Mouse (Mus musculus): ENCODE results near the gene Hjurp. TPM values are rescaled to one million over a fixed set of nuclear protein-coding genes. Genes with fewer than 3 reads are reported as not detected.

Hjurp gene
- polyA plus RNA-seq, 1 experiment from 2014 or later, result 66.4 TPM

DNA sequence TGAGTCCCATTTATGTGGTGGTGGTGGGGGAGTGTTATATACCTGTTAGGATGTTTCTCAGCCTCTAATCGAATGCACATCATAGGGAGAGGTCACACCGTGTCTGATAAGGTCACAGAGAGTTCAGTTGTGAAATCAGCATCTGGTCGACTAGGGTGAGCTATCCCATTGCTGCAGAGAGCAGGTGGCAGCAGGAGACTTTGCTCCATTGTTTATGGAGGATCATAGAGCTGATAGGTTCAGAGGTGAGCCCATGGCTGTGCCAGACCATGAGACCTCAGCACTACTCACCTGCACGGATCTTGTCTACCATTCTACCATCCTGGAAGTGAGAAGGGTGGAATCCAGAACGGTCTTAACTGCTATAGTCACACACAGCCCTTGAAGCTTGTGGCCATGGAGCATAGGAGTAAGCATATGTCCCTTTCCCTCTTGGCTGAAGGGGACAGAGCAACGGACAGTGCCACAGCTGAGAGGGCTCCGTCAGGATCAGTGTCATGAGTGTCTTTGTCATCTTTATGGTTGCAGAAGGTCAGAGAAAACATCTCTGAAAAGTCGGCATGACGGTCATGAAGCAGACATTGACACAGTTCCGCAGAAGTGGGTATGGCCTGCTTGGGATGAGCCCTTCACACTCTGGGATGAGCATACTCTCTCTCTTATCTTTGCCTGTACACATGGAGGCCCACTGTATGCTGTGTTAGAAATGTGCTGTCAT is 7.0 kb upstream of the Hjurp start:
- Histone ChIP-seq H3K9me3 (ENCODE audit: control insufficient read depth, low read length) (peaks cover 51% of the 10 kb centered on the region), H3K36me3 (ENCODE audit: control insufficient read depth, insufficient read depth, low read length) (no peaks in the 10 kb centered on the region), H3K4me1 (ENCODE audit: control insufficient read depth, insufficient read depth, low read depth, low read length) (no peaks in the 10 kb centered on the region), H3K4me3 (ENCODE audit: low read length) (no peak overlapping the region), H3K9ac (ENCODE audit: low read depth, low read length) (no peak overlapping the region), H3K4me2 (ENCODE audit: low read length) (no peak overlapping the region), H3K27ac (ENCODE audit: low read depth, low read length) (no peak overlapping the region), H3K27me3 (replicated peaks; ENCODE audit: control insufficient read depth, insufficient read depth, low read length) (no peaks in the 10 kb centered on the region)
- ATAC-seq, result 0 out of 2 replicates have a peak, but pooled peaks have one; percentile 17
- WGBS, result 64% methylated on average over 10 of the region's 10 CpGs

DNA sequence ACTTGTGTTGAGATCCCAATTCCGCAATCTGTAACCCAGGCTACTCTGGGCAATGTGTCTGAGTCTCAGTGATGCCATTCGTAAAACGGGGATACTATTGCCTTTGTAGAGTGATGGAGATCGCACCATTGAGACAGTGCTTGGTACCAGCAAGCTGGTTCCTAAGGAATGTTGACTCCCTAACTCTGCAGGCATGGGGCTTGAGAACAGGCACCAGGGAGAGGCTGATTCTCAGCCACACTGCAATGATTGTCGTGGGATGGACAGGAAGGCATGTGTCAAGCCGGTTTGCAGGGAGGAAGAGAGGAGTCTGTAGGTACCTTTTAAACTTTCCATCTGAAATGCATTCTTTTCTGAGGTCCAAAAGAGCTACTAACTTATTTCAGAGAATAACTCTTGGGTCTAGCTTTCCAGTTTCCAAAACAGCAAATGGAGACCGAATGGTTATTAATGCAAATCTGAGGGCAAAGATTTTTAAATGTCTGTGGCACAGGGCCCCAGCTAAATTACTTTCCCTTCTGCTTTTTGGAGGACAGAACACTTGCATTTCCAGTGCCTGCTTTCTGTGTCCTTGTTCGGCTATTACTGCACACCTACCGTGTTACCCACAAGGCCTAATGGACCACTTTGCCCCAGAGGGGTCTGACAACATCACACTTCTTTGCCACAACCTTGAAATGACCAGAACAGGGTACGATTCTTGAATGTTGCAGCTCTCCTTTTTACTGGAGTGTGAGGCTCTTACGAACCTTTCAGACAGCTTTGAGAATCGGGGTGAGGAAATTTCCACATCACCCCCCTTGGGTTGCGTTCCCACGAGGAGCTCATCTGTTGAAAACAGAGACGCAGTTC is 6.2 kb upstream of the Hjurp start:
- Histone ChIP-seq H3K36me3 (ENCODE audit: control insufficient read depth, insufficient read depth, low read length) (no peaks in the 10 kb centered on the region), H3K9me3 (ENCODE audit: control insufficient read depth, low read length) (peaks cover 47% of the 10 kb centered on the region), H3K4me3 (ENCODE audit: low read length) (no peak overlapping the region), H3K27ac (ENCODE audit: low read depth, low read length) (no peak overlapping the region), H3K4me2 (ENCODE audit: low read length) (no peak overlapping the region), H3K4me1 (ENCODE audit: control insufficient read depth, insufficient read depth, low read depth, low read length) (no peaks in the 10 kb centered on the region), H3K9ac (ENCODE audit: low read depth, low read length) (no peak overlapping the region), H3K27me3 (replicated peaks; ENCODE audit: control insufficient read depth, insufficient read depth, low read length) (no peaks in the 10 kb centered on the region)
- ATAC-seq, result no peak
- 82% methylated on average over 15 of the region's 15 CpGs for WGBS

GRCm38 (mm10) chr1:88282301-88282700 is 4.9 kb upstream of the Hjurp start:
- Histone ChIP-seq H3K27me3 (replicated peaks; ENCODE audit: control insufficient read depth, insufficient read depth, low read length) (no peaks in the 10 kb centered on the region), H3K4me3 (ENCODE audit: low read length) (no peak overlapping the region), H3K4me1 (ENCODE audit: control insufficient read depth, insufficient read depth, low read depth, low read length) (peaks cover 5% of the 10 kb centered on the region; the same call in 1 of the 2 replicates), H3K9me3 (ENCODE audit: control insufficient read depth, low read length) (peaks cover 40% of the 10 kb centered on the region), H3K4me2 (ENCODE audit: low read length) (no peak overlapping the region), H3K36me3 (ENCODE audit: control insufficient read depth, insufficient read depth, low read length) (no peaks in the 10 kb centered on the region), H3K9ac (ENCODE audit: low read depth, low read length) (no peak overlapping the region), H3K27ac (ENCODE audit: low read depth, low read length) (no peak overlapping the region)
- WGBS, result 67% methylated on average over 3 of the region's 3 CpGs
- ATAC-seq, result no peak

GRCm38 (mm10) chr1:88280006-88280690 is 2.7 kb upstream of the Hjurp start:
- H3K27ac ChIP-seq (ENCODE audit: low read depth, low read length), result no peak overlapping the region
- no peak overlapping the region for H3K4me2 ChIP-seq (ENCODE audit: low read length)
- H3K9me3 ChIP-seq (ENCODE audit: control insufficient read depth, low read length), result peaks cover 24% of the 10 kb centered on the region
- no peak overlapping the region for H3K9ac ChIP-seq (ENCODE audit: low read depth, low read length)
- H3K4me1 ChIP-seq (ENCODE audit: control insufficient read depth, insufficient read depth, low read depth, low read length), result peaks cover 19% of the 10 kb centered on the region
- WGBS, result 75% methylated on average over 15 of the region's 15 CpGs
- no peak for ATAC-seq
- H3K36me3 ChIP-seq (ENCODE audit: control insufficient read depth, insufficient read depth, low read length), result no peaks in the 10 kb centered on the region
- H3K4me3 ChIP-seq (ENCODE audit: low read length), result no peak overlapping the region
- H3K27me3 ChIP-seq (replicated peaks; ENCODE audit: control insufficient read depth, insufficient read depth, low read length), result no peaks in the 10 kb centered on the region

DNA sequence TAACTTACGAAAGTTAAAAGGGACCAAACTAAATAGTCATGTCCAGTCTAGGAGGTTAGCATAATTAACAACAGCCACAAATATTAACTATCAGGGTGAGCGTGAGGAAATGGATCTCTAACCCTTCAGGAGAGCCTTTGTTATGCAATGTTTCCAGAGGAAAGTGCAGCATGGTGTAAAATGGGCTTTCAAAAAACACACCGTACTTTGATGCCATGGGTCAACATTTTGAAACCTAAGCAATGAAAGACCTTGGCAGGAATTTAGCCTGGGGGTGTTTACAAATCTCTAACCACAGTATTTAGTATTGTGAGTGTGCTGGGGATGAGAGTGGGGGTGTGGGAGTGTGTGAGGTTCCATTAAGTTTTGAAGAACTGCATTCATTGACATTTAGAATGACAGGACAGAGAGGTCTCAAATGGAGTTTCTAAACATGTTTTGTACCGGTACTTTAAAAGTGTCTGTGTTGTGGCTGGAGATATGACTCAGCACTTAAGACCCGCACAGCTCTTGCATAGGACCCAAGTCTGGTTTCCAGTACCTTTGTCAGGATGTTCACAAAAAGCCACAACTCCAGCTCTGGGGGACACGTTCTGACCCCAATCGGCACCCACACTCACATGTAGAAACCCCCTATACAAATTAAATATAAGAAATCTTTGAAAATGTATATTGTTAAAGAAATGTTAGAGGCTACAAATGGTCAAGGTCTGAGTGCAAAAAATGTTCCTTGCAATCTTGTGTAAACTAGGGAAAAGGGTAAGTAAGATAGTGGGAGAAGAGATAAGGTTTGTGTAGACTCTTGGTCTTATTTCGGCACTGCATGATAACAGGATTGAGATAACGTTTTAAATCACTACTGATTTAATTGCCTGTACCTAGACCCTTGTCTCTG is 1.9 kb upstream of the Hjurp start:
- H3K9ac ChIP-seq (ENCODE audit: low read depth, low read length), result no peak overlapping the region
- 0 out of 2 replicates have a peak, but pooled peaks cover 4% of the 10 kb centered on the region for H3K36me3 ChIP-seq (ENCODE audit: control insufficient read depth, insufficient read depth, low read length)
- peaks cover 19% of the 10 kb centered on the region for H3K4me1 ChIP-seq (ENCODE audit: control insufficient read depth, insufficient read depth, low read depth, low read length)
- no peak overlapping the region for H3K4me3 ChIP-seq (ENCODE audit: low read length)
- no peak overlapping the region for H3K27ac ChIP-seq (ENCODE audit: low read depth, low read length)
- H3K9me3 ChIP-seq (ENCODE audit: control insufficient read depth, low read length), result peaks cover 16% of the 10 kb centered on the region
- ATAC-seq, result no peak
- H3K27me3 ChIP-seq (replicated peaks; ENCODE audit: control insufficient read depth, insufficient read depth, low read length), result no peaks in the 10 kb centered on the region
- H3K4me2 ChIP-seq (ENCODE audit: low read length), result no peak overlapping the region
- WGBS, result 72% methylated on average over 9 of the region's 9 CpGs

DNA sequence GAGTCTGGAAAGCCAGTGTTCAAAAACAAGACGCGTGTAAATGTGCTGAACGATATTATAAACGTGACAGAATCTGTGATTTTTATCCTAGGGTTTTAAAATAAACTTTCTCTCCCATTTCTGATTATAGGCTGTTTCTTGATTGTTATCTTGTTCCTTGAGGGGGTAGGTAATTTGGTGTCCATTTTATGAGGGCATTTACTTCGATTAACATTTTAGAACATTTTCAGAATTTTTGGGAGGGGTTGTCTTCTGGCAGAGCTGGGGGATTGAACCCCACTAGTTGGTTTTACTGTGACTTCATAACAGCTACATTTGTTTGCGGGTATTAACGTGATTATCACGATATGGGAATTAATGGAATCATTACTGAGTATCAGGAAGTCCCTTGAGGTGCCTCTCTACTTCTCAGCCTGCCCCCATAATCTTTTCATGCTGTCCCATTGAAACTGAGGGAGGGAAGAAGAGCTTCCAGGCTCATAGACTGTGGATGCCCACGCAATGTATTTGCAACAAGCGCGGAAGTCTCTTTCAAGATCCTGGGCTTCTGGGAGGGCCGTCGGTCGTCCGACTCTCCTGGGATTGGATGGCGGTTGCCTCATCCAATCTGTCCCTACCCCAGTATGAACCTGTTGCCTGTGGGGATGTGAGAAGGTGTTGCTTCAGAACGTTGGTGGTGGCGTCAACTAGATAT is 532 bp upstream of the Hjurp start:
- 67% methylated on average over 18 of the region's 18 CpGs for WGBS
- ATAC-seq, result peak; percentile 0
- peak overlapping the region; percentile 51 for H3K4me3 ChIP-seq (ENCODE audit: low read length)
- H3K27ac ChIP-seq (ENCODE audit: low read depth, low read length), result peak overlapping the region; percentile 72
- no peaks in the 10 kb centered on the region for H3K27me3 ChIP-seq (replicated peaks; ENCODE audit: control insufficient read depth, insufficient read depth, low read length)
- peaks cover 4% of the 10 kb centered on the region; the same call in 1 of the 2 replicates for H3K9me3 ChIP-seq (ENCODE audit: control insufficient read depth, low read length)
- H3K36me3 ChIP-seq (ENCODE audit: control insufficient read depth, insufficient read depth, low read length), result peaks cover 13% of the 10 kb centered on the region
- peaks cover 19% of the 10 kb centered on the region for H3K4me1 ChIP-seq (ENCODE audit: control insufficient read depth, insufficient read depth, low read depth, low read length)
- peak overlapping the region; percentile 68 for H3K4me2 ChIP-seq (ENCODE audit: low read length)
- peak overlapping the region; percentile 78 for H3K9ac ChIP-seq (ENCODE audit: low read depth, low read length)

DNA sequence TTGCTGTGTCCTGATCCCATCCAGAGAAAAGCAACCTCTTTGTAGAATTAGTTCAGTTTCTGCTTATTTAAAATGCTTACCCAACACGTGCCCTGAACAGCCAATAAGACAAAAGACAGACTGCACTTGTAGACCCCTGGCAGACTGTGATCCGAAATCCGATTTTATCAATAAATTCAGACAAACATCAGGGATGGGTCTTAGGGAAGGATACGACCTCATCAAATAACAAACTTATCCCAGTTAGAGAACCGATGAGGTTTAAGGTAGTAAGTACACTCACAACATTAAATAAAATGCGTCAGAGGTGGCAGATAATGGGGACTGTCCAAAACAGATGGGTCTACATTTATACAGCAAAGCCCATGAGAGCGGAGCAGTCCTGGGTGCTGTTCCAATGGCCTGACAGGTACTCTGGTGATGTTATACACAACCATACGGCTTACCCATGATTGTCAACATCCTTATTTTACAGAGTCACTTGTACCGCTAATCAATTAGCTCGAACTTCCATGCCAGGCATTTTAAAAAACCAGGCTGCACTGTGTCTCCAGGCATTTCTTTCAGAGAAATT is 822 bp downstream of the Hjurp start:
- 27% methylated on average over 10 of the region's 10 CpGs for WGBS
- peaks cover 17% of the 10 kb centered on the region for H3K36me3 ChIP-seq (ENCODE audit: control insufficient read depth, insufficient read depth, low read length)
- H3K27ac ChIP-seq (ENCODE audit: low read depth, low read length), result peak overlapping the region; percentile 72
- peak overlapping the region; percentile 78 for H3K9ac ChIP-seq (ENCODE audit: low read depth, low read length)
- peak; percentile 41 for ATAC-seq
- peaks cover 2% of the 10 kb centered on the region; the same call in 1 of the 2 replicates for H3K9me3 ChIP-seq (ENCODE audit: control insufficient read depth, low read length)
- H3K27me3 ChIP-seq (replicated peaks; ENCODE audit: control insufficient read depth, insufficient read depth, low read length), result no peaks in the 10 kb centered on the region
- H3K4me3 ChIP-seq (ENCODE audit: low read length), result peak overlapping the region; percentile 51
- peaks cover 19% of the 10 kb centered on the region for H3K4me1 ChIP-seq (ENCODE audit: control insufficient read depth, insufficient read depth, low read depth, low read length)
- H3K4me2 ChIP-seq (ENCODE audit: low read length), result peak overlapping the region; percentile 68
